Comparison of ENCODE assay signal across 43 mouse cellular contexts in the genomic region with DNA sequence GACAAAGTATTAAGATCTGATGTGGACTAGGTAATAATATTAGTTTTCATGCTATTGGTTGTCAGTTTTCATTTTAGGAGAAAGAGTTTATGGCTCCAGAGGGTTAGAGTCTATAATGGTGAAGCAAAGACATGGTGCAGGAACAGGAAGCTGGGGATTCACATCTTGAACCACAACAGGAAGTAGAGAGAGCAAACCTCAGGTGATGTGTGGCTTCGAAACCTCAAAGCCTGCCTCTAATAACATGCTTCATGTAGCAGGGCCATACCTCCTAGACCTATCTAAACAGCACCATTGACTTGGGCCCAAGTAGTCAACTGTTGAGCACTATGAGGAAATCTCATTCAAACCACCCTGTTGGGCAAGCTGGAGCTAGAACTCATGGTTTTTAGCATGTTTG. TPM values are rescaled to one million over a fixed set of nuclear protein-coding genes. Genes with fewer than 3 reads are reported as not detected.
"Had no signal": no experiment of that assay in that cellular context is flagged by ENCODE, and none has a peak within 500 bp of the region (broad histone marks: within the 10 kb centered on the region; RNA-seq: fewer than 3 reads in every experiment).

No protein-coding gene starts in this region.

- H3K4me1 ChIP-seq: liver, embryonic 12.5 days had no signal

- H3K27me3 ChIP-seq: hindbrain, embryonic 12.5 days had no signal

- H3K27ac ChIP-seq: heart, embryonic 10.5 days; hindbrain, embryonic 10.5 days; hindbrain, embryonic 12.5 days; hindbrain, embryonic 14.5 days; kidney, embryonic 15.5 days; limb, embryonic 13.5 days; limb, embryonic 15.5 days; liver, embryonic 12.5 days; liver, embryonic 14.5 days had no signal

- H3K4me3 ChIP-seq: heart, embryonic 10.5 days; heart, embryonic 12.5 days; hindbrain, embryonic 10.5 days; hindbrain, embryonic 12.5 days; kidney, embryonic 15.5 days; limb, embryonic 13.5 days; limb, embryonic 15.5 days; liver, embryonic 12.5 days had no signal

- H3K4me2 ChIP-seq: heart, embryonic 12.5 days; hindbrain, embryonic 12.5 days; hindbrain, embryonic 14.5 days; kidney, embryonic 15.5 days; limb, embryonic 13.5 days; limb, embryonic 15.5 days; liver, embryonic 12.5 days had no signal

- H3K36me3 ChIP-seq: heart, embryonic 10.5 days; heart, embryonic 12.5 days; hindbrain, embryonic 10.5 days; hindbrain, embryonic 12.5 days; kidney, embryonic 15.5 days; limb, embryonic 13.5 days; limb, embryonic 15.5 days; liver, embryonic 12.5 days had no signal

- H3K9me3 ChIP-seq: heart, embryonic 10.5 days; kidney, embryonic 15.5 days; limb, embryonic 13.5 days; limb, embryonic 15.5 days; liver, embryonic 12.5 days had no signal

- H3K9ac ChIP-seq: heart, embryonic 12.5 days; hindbrain, embryonic 12.5 days; hindbrain, embryonic 14.5 days; kidney, embryonic 15.5 days; limb, embryonic 13.5 days; limb, embryonic 15.5 days; liver, embryonic 12.5 days; liver, embryonic 14.5 days had no signal

- DNase-seq: gastrocnemius, postnatal 10 days; gastrocnemius, postnatal 25 days; heart, adult 18-20 months; heart, postnatal 10 days; heart, postnatal 4 days; kidney, adult 11 months; kidney, adult 2 months; kidney, adult 9 months; kidney, postnatal 10 days; kidney, postnatal 25 days; kidney, postnatal 4 days; layer of hippocampus, adult 9-11 months; layer of hippocampus, postnatal 36 days; left cerebral cortex, postnatal 4 days had no signal

- ATAC-seq: hindbrain, embryonic 16.5 days; intestine, embryonic 16.5 days; liver, embryonic 12.5 days had no signal

RNA-seq across cellular contexts. Expression of a gene that starts 3.1 kb away (rescaled TPM):
- total RNA-seq: granulocyte monocyte progenitor cell, adult 5-6 weeks had no signal

RNA-seq across cellular contexts. Expression of a gene that starts 46.5 kb away (rescaled TPM):
- total RNA-seq: gastrocnemius, adult 18-20 months; gastrocnemius, postnatal 10 days; gastrocnemius, postnatal 25 days; gastrocnemius, postnatal 4 days; granulocyte monocyte progenitor cell, adult 5-6 weeks; heart, adult 18-20 months; heart, adult 8-10 months; heart, postnatal 10 days; heart, postnatal 25 days; heart, postnatal 4 days; layer of hippocampus, adult 8-10 months; layer of hippocampus, postnatal 14 days; layer of hippocampus, postnatal 36 days; left cerebral cortex, adult 18-20 months; left cerebral cortex, adult 8-10 months; left cerebral cortex, postnatal 10 days; left cerebral cortex, postnatal 25 days; left cerebral cortex, postnatal 4 days; liver, adult 2 months had no signal
- polyA plus RNA-seq: heart, embryonic 10.5 days; heart, embryonic 12.5 days; heart, embryonic 14.5 days; heart, embryonic 16.5 days; hindbrain, embryonic 10.5 days; hindbrain, embryonic 12.5 days; hindbrain, embryonic 14.5 days; hindbrain, embryonic 16.5 days; intestine, embryonic 14.5 days; intestine, embryonic 16.5 days; kidney, adult 2 months; kidney, embryonic 15.5 days; limb, embryonic 11.5 days; limb, embryonic 13.5 days; limb, embryonic 15.5 days; liver, adult 2 months; liver, embryonic 12.5 days; liver, embryonic 14.5 days; liver, embryonic 16.5 days had no signal
